ENCODE assay signal across 9 mouse cellular contexts in genomic region chr6:131290430-131290829, GRCm38 (mm10). TPM values are rescaled to one million over a fixed set of nuclear protein-coding genes. Genes with fewer than 3 reads are reported as not detected.
DNase-seq lines count a peak whose midpoint lies in the region; ATAC-seq and TF ChIP-seq lines count a peak whose summit lies in the region.
"Had no signal": no experiment of that assay in that cellular context is flagged by ENCODE, and none has a peak within 500 bp of the region (broad histone marks: within the 10 kb centered on the region; RNA-seq: fewer than 3 reads in every experiment).

No protein-coding gene starts in this region.

- 17% methylated on average over 2 of the region's 2 CpGs for WGBS in liver, embryonic 11.5 days

- peaks cover 6% of the 10 kb centered on the region for H3K4me1 ChIP-seq in liver, embryonic 11.5 days (replicated peaks; ENCODE audit: control insufficient read depth, insufficient read depth, low read length)

- no peak overlapping the region for H3K27ac ChIP-seq in layer of hippocampus, adult 2 months
- no peak overlapping the region for H3K27ac ChIP-seq in liver, embryonic 11.5 days (ENCODE audit: low read depth, low read length)
- H3K27ac ChIP-seq: midbrain, embryonic 12.5 days had no signal

- DNase-seq in layer of hippocampus, adult 2 months (ENCODE audit: low spot score in 2 of 2): peak in 1 of 2 experiments; percentile 27
- no peak for DNase-seq in layer of hippocampus, adult 8-10 months (ENCODE audit: low spot score in 2 of 2)
- peak; percentile 8 for DNase-seq in T-cell, adult 2 months (ENCODE audit: low spot score)
- DNase-seq in liver, embryonic 11.5 days (ENCODE audit: low spot score): no peak
- peak; percentile 66 for DNase-seq in splenic B cell, adult 2 months (ENCODE audit: low read depth, low spot score)

- no peak overlapping the region for H3K4me3 ChIP-seq in layer of hippocampus, adult 2 months
- no peak overlapping the region for H3K4me3 ChIP-seq in liver, embryonic 11.5 days (ENCODE audit: low read depth, low read length)
- H3K4me3 ChIP-seq: midbrain, embryonic 12.5 days had no signal

- H3K36me3 ChIP-seq in liver, embryonic 11.5 days (ENCODE audit: control insufficient read depth, insufficient read depth, low read length): peaks cover 7% of the 10 kb centered on the region; the same call in 1 of the 2 replicates
- H3K36me3 ChIP-seq in splenic B cell, adult 2 months (ENCODE audit: control insufficient read depth, insufficient read depth, low read length, poor library complexity, severe bottlenecking): peaks cover 3% of the 10 kb centered on the region; the same call in 1 of the 2 replicates

- no peak overlapping the region for H3K4me2 ChIP-seq in liver, embryonic 11.5 days
- H3K4me2 ChIP-seq: midbrain, embryonic 12.5 days had no signal

- no peak overlapping the region for H3K9ac ChIP-seq in liver, embryonic 11.5 days (ENCODE audit: low read depth, low read length)
- H3K9ac ChIP-seq: midbrain, embryonic 12.5 days had no signal

- peak; percentile 28 for ATAC-seq in CD4-positive, CD25-positive, alpha-beta regulatory T cell, adult 4 months
- peak; percentile 62 for ATAC-seq in common myeloid progenitor, adult 5-6 weeks (replicated peaks; ENCODE audit: low read depth, poor library complexity, severe bottlenecking)
- ATAC-seq in liver, embryonic 11.5 days (replicated peaks; ENCODE audit: low FRiP score): peak; percentile 65; the same call in 1 of the 2 replicates
- ATAC-seq in erythroid progenitor cell, adult 5-6 weeks (replicated peaks; ENCODE audit: low FRiP score, poor library complexity, severe bottlenecking): no peak

- TF ChIP-seq CTCF in layer of hippocampus, adult 2 months (conservative IDR thresholded peaks at IDR 0.05): peak; percentile 73

- H3K9me3 ChIP-seq in liver, embryonic 11.5 days (ENCODE audit: control insufficient read depth, low read length): no peaks in the 10 kb centered on the region
- H3K9me3 ChIP-seq: midbrain, embryonic 12.5 days had no signal

- H3K27me3 ChIP-seq in liver, embryonic 11.5 days (replicated peaks; ENCODE audit: control insufficient read depth, insufficient read depth, low read length): no peaks in the 10 kb centered on the region
- H3K27me3 ChIP-seq in splenic B cell, adult 2 months (ENCODE audit: control insufficient read depth, insufficient read depth, low read length, poor library complexity, severe bottlenecking): no peaks in the 10 kb centered on the region
- H3K27me3 ChIP-seq: midbrain, embryonic 12.5 days had no signal

RNA-seq across cellular contexts. Expression of gene Magohb, which starts 2.6 kb away (rescaled TPM):
- total RNA-seq in layer of hippocampus, adult 2 months (2021): 10 to 100 TPM; 11.9 to 15.7 TPM
- 10 to 100 TPM in 3 of 4 experiments, 1 to 10 TPM in 1; 8.9 to 13.8 (median 11.5) TPM for total RNA-seq in layer of hippocampus, adult 8-10 months (2022)
- 10 to 100 TPM; 17.9 to 25.5 TPM for polyA plus RNA-seq in CD4-positive, CD25-positive, alpha-beta regulatory T cell, adult 4 months (2017; shearing (Covaris generic))
- 53.5 and 63.6 TPM in 2 replicates for total RNA-seq in common myeloid progenitor, adult 5-6 weeks (2017)
- 59.9 and 63.6 TPM in 2 replicates for polyA plus RNA-seq in liver, embryonic 11.5 days (2014; fragmentation: Nextera tagmentation; extraction: Ambion mirVana)
- 10.5 and 13.0 TPM in 2 replicates for total RNA-seq in erythroid progenitor cell, adult 5-6 weeks (2015; ENCODE audit: low replicate concordance)
- 4.1 and 11.6 TPM in 2 replicates for total RNA-seq in erythroid progenitor cell, adult 5-6 weeks (2017; ENCODE audit: low replicate concordance)

RNA-seq across cellular contexts. Expression of gene Klra2, which starts 43.3 kb away (rescaled TPM):
- under 1 TPM; 0.22 to 0.90 TPM for total RNA-seq in layer of hippocampus, adult 2 months (2021)
- 1 to 10 TPM in 1 of 4 experiments, under 1 TPM in 3; 0.55 to 1.1 (median 0.72) TPM for total RNA-seq in layer of hippocampus, adult 8-10 months (2022)
- under 1 TPM in 1 of 2 experiments, not detected in 1; 0.52 TPM for polyA plus RNA-seq in CD4-positive, CD25-positive, alpha-beta regulatory T cell, adult 4 months (2017; shearing (Covaris generic))
- total RNA-seq in common myeloid progenitor, adult 5-6 weeks (2017): 0.55 TPM in 1 of 2 replicates, not detected in the other
- polyA plus RNA-seq in liver, embryonic 11.5 days (2014; fragmentation: Nextera tagmentation; extraction: Ambion mirVana): 0.10 TPM in 1 of 2 replicates, not detected in the other
- total RNA-seq in erythroid progenitor cell, adult 5-6 weeks (2015; ENCODE audit: low replicate concordance): 9.7 and 10.9 TPM in 2 replicates
- total RNA-seq in erythroid progenitor cell, adult 5-6 weeks (2017; ENCODE audit: low replicate concordance): 1.1 and 3.5 TPM in 2 replicates
- polyA plus RNA-seq: midbrain, embryonic 12.5 days had no signal

Comparison
In these comparisons a context has a peak if more than half of its experiments do, and no peak if none do; other contexts are left out.
1. DNase-seq: peak in T-cell, adult 2 months (single experiment) and splenic B cell, adult 2 months (single experiment); none in layer of hippocampus, adult 8-10 months (0 of 2) and liver, embryonic 11.5 days (single experiment).